Mouse (Mus musculus) ovary, adult 18-20 months (tissue): Measurements from ENCODE around the gene Herc1.
A peak's percentile ranks its signal among the peaks of the same experiment; 100 is the strongest.

Source experiments
- DNase-seq: peaks from one replicate; pipeline ENCODE4 v3.0.0; 2022; ENCODE audit warnings: low spot score, mixed read lengths

Gene Herc1

GRCm38 (mm10) chr9:66349860-66350787, at the start of gene Herc1:
Herc1 (plus strand) TSS chr9:66350450.
- DNase-seq: peak; percentile 92

- DNase-seq: no peak
Observed at GRCm38 (mm10) chr9:66304320-66305090, 45.7 kb upstream of the Herc1 start.

GRCm38 (mm10) chr9:66305121-66306112, 44.8 kb upstream of the Herc1 start:
- no peak for DNase-seq

GRCm38 (mm10) chr9:66306414-66306813, 43.8 kb upstream of the Herc1 start:
- DNase-seq: no peak

GRCm38 (mm10) chr9:66307341-66307740, 42.9 kb upstream of the Herc1 start:
- peak; percentile 43 for DNase-seq

GRCm38 (mm10) chr9:66308741-66309140, 41.5 kb upstream of the Herc1 start:
- DNase-seq: no peak

- no peak for DNase-seq
Observed at GRCm38 (mm10) chr9:66311458-66311857, 38.8 kb upstream of the Herc1 start.

- no peak for DNase-seq
Observed at GRCm38 (mm10) chr9:66316603-66317002, 33.6 kb upstream of the Herc1 start.

- DNase-seq: no peak
Observed at GRCm38 (mm10) chr9:66322010-66322931, 28.0 kb upstream of the Herc1 start.

- DNase-seq: no peak
Observed at GRCm38 (mm10) chr9:66326879-66327278, 23.4 kb upstream of the Herc1 start.

GRCm38 (mm10) chr9:66329474-66329873, 20.8 kb upstream of the Herc1 start:
- DNase-seq: no peak

GRCm38 (mm10) chr9:66330437-66330836, 19.8 kb upstream of the Herc1 start:
- no peak for DNase-seq

- DNase-seq: no peak
Observed at GRCm38 (mm10) chr9:66331548-66331947, 18.7 kb upstream of the Herc1 start.

- DNase-seq: no peak
Observed at GRCm38 (mm10) chr9:66332393-66332792, 17.9 kb upstream of the Herc1 start.

GRCm38 (mm10) chr9:66337280-66337679, 13.0 kb upstream of the Herc1 start:
- no peak for DNase-seq

GRCm38 (mm10) chr9:66338005-66338782, 12.1 kb upstream of the Herc1 start:
- DNase-seq: no peak

- no peak for DNase-seq
Observed at GRCm38 (mm10) chr9:66339714-66340113, 10.5 kb upstream of the Herc1 start.

GRCm38 (mm10) chr9:66340394-66341094, 9.7 kb upstream of the Herc1 start:
- DNase-seq: no peak

- DNase-seq: no peak
Observed at GRCm38 (mm10) chr9:66347405-66348035, 2.7 kb upstream of the Herc1 start.
